Mouse (Mus musculus) testis, adult 10 weeks (tissue): ENCODE results near the gene Gp5. TPM values are rescaled to one million over a fixed set of nuclear protein-coding genes. Genes with fewer than 3 reads are reported as not detected.

Source experiments
- polyA plus RNA-seq: library from polyadenylated mRNA; stranded (reverse); fragments of 350-450 nt; fragmentation: Illumina TruSeq; extraction: RNeasy Lipid Tissue Mini Kit (QIAGEN cat#74804); gene quantifications from one replicate; pipeline ENCODE4 v1.2.3, GENCODE M21; 2014; ENCODE audit warnings: low read depth, low replicate concordance

Gene Gp5
- 0.45 TPM for polyA plus RNA-seq

GRCm38 (mm10) chr16:30310647-30311046 is at the start of gene Gp5:
Gp5 (minus strand) TSS chr16:30310779.

GRCm38 (mm10) chr16:30282844-30283495 is 27.6 kb downstream of the Gp5 start, which contains the start of gene Lrrc15:
Lrrc15 (minus strand) TSS chr16:30283256.

GRCm38 (mm10) chr16:30267359-30267758 is 43.2 kb downstream of the Gp5 start, which contains the start of gene Cpn2:
Cpn2 (minus strand) TSS chr16:30267499.

Other genes starting within 250 kb of the Gp5 start
- gene Hes1, start 246.4 kb downstream of the Gp5 start, polyA plus RNA-seq, result 7.3 TPM
- not detected for gene Cpn2, start 43.3 kb downstream of the Gp5 start, polyA plus RNA-seq
- gene Lrrc15, start 27.5 kb downstream of the Gp5 start, polyA plus RNA-seq, result not detected
- 32.6 TPM for gene Atp13a3, start 95.2 kb upstream of the Gp5 start, polyA plus RNA-seq
- 0.43 TPM for gene Tmem44, start 240.1 kb upstream of the Gp5 start, polyA plus RNA-seq